Mouse (Mus musculus) testis, postnatal 10 days (tissue): ENCODE data around the gene AC192777.2.
"Not testable (repeated sequence)": the region's sequence is repeated elsewhere in the genome, so short reads cannot be mapped to it uniquely, and the experiment has no call there.

Source experiments
- DNase-seq: peaks from one replicate; pipeline ENCODE4 v3.0.0; 2021; ENCODE audit warnings: low spot score

Gene AC192777.2

DNA sequence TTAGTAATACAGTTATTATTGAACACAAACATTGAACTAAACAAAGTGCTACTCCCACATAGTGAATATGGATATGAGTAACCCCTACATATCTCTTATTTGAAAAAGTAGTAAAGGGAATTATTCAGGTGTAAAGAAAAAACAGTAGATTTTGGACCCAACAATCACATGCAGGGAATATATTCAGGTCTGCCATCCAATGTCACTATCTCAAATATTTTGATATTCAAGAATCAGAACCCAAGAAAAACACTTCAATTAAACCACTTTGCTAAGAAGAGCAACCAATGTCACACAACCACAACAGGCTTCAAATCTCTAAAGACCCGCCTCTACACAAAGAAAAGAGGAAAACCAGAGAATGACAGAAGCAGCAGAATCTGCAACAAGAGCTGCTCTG, at the start of gene AC192777.2:
Gene AC192777.2 (plus strand): TSS at position 301 of the 400 bp plus-strand sequence.
- DNase-seq, result not testable (repeated sequence)

DNA sequence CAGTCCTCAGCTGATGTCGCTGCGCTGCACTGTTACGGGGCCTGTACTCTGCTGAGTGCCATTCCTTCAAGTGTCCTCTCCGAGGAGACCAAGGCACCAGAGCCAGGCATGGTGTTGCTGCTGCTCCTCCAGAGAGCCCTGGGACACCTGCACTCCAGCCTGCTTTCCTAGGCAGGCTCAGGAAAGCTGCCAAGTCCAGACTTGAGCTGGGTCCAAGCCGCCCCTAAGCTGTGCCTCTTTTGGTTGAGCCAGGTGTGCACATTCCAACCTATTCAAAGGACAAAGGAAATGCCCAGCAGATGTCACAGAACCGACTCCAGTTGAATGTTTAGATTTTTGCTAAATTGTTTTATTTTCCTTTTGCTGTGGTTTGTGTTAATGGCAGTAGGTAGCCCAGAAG, 20.9 kb downstream of the AC192777.2 start:
- DNase-seq, result not testable (repeated sequence)

DNA sequence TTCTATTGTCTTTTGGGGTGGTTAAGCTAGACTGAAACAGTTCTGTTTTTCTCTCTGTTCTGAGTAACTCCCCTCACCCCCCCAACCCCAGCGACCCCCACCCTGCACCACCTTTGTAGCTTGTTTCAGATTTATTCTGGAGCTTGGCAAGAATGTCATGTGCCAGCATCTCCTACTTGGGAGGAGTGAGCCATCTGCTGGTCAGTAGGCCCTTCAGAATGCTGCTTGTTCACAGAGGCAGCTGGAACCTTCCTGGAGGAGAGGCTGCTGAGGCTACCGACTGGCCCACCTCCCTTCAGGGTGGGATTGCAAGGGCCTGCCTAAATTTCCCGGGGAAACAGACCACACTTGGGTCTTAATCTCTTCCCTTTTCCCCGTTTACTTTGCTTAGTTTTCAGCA, 21.6 kb downstream of the AC192777.2 start:
- DNase-seq, result not testable (repeated sequence)
